Mouse (Mus musculus): ENCODE measurements at regions not wholly inside any gene's neighbourhood (a gene's known extent, or its start where the extent isn't known, plus 50 kb on each side); places are given as distances from the start of the nearest gene placed in this dataset.

GRCm38 (mm10) chr17:10079853-10080650 is 239.6 kb downstream of the Qk start:
- peak; percentile 89 for ATAC-seq (ENCODE audit: insufficient number of reproducible peaks, insufficient read depth, low FRiP score, low read depth)
- Histone ChIP-seq H3K4me3 (ENCODE audit: control insufficient read depth in 1 of 2, insufficient read depth in 1 of 2, low read depth in 1 of 2, low read length in 2 of 2) (no peak overlapping the region), H3K4me2 (ENCODE audit: low read length) (no peak overlapping the region), H3K4me1 (ENCODE audit: control insufficient read depth in 2 of 2, insufficient read depth in 2 of 2, low read length in 2 of 2) (peaks cover 10 to 17% of the 10 kb centered on the region in 2 experiments), H3K9me3 (ENCODE audit: control insufficient read depth, low read length) (no peaks in the 10 kb centered on the region), H3K36me3 (ENCODE audit: control insufficient read depth, insufficient read depth, low read length) (no peaks in the 10 kb centered on the region), H3K9ac (ENCODE audit: low read length) (no peak overlapping the region), H3K27me3 (ENCODE audit: control insufficient read depth, insufficient read depth, low read length) (no peaks in the 10 kb centered on the region), H3K27ac (replicated peaks in 1 of 2; ENCODE audit: control insufficient read depth in 1 of 2, insufficient read depth in 1 of 2, low read depth in 2 of 2, low read length in 2 of 2) (peak overlapping the region in 1 of 2 experiments; percentile 50; a peak in 3 of 4 replicates)
- 46% methylated on average over 15 of the region's 15 CpGs for WGBS

- Histone ChIP-seq H3K36me3 (ENCODE audit: control insufficient read depth, insufficient read depth, low read length) (no peaks in the 10 kb centered on the region), H3K4me1 (ENCODE audit: control insufficient read depth in 2 of 2, insufficient read depth in 2 of 2, low read length in 2 of 2) (peaks cover 10 to 17% of the 10 kb centered on the region in 2 experiments), H3K9ac (ENCODE audit: low read length) (no peak overlapping the region), H3K4me3 (ENCODE audit: control insufficient read depth in 1 of 2, insufficient read depth in 1 of 2, low read depth in 1 of 2, low read length in 2 of 2) (no peak overlapping the region), H3K27ac (replicated peaks in 1 of 2; ENCODE audit: control insufficient read depth in 1 of 2, insufficient read depth in 1 of 2, low read depth in 2 of 2, low read length in 2 of 2) (no peak overlapping the region), H3K4me2 (ENCODE audit: low read length) (no peak overlapping the region), H3K9me3 (ENCODE audit: control insufficient read depth, low read length) (no peaks in the 10 kb centered on the region), H3K27me3 (ENCODE audit: control insufficient read depth, insufficient read depth, low read length) (no peaks in the 10 kb centered on the region)
- 46% methylated on average over 7 of the region's 7 CpGs for WGBS
- no peak for ATAC-seq (ENCODE audit: insufficient number of reproducible peaks, insufficient read depth, low FRiP score, low read depth)
These were observed 240.9 kb downstream of the Qk start for GRCm38 (mm10) chr17:10078536-10079319.

- ATAC-seq (ENCODE audit: insufficient number of reproducible peaks, insufficient read depth, low FRiP score, low read depth): no peak
These were observed 246.4 kb downstream of the Qk start for GRCm38 (mm10) chr17:10073301-10073700.

GRCm38 (mm10) chr17:10069251-10069650 is 250.4 kb downstream of the Qk start:
- Histone ChIP-seq H3K9ac (ENCODE audit: low read length) (no peak overlapping the region), H3K27me3 (ENCODE audit: control insufficient read depth, insufficient read depth, low read length) (no peaks in the 10 kb centered on the region), H3K4me2 (ENCODE audit: low read length) (no peak overlapping the region), H3K27ac (replicated peaks in 1 of 2; ENCODE audit: control insufficient read depth in 1 of 2, insufficient read depth in 1 of 2, low read depth in 2 of 2, low read length in 2 of 2) (no peak overlapping the region), H3K36me3 (ENCODE audit: control insufficient read depth, insufficient read depth, low read length) (no peaks in the 10 kb centered on the region), H3K4me1 (ENCODE audit: control insufficient read depth in 2 of 2, insufficient read depth in 2 of 2, low read length in 2 of 2) (no peaks in the 10 kb centered on the region), H3K9me3 (ENCODE audit: control insufficient read depth, low read length) (no peaks in the 10 kb centered on the region), H3K4me3 (ENCODE audit: control insufficient read depth in 1 of 2, insufficient read depth in 1 of 2, low read depth in 1 of 2, low read length in 2 of 2) (no peak overlapping the region)
- ATAC-seq (ENCODE audit: insufficient number of reproducible peaks, insufficient read depth, low FRiP score, low read depth): no peak
- 72% methylated on average over 3 of the region's 3 CpGs for WGBS

More at GRCm38 (mm10) chr17:10073301-10073700, 246.4 kb downstream of the Qk start:
- Histone ChIP-seq H3K27ac (replicated peaks in 1 of 2; ENCODE audit: control insufficient read depth in 1 of 2, insufficient read depth in 1 of 2, low read depth in 2 of 2, low read length in 2 of 2) (no peak overlapping the region), H3K36me3 (ENCODE audit: control insufficient read depth, insufficient read depth, low read length) (no peaks in the 10 kb centered on the region), H3K27me3 (ENCODE audit: control insufficient read depth, insufficient read depth, low read length) (no peaks in the 10 kb centered on the region), H3K9ac (ENCODE audit: low read length) (no peak overlapping the region), H3K9me3 (ENCODE audit: control insufficient read depth, low read length) (no peaks in the 10 kb centered on the region), H3K4me1 (ENCODE audit: control insufficient read depth in 2 of 2, insufficient read depth in 2 of 2, low read length in 2 of 2) (no peaks in the 10 kb centered on the region), H3K4me3 (ENCODE audit: control insufficient read depth in 1 of 2, insufficient read depth in 1 of 2, low read depth in 1 of 2, low read length in 2 of 2) (no peak overlapping the region), H3K4me2 (ENCODE audit: low read length) (no peak overlapping the region)

GRCm38 (mm10) chr17:10065131-10065530 is 254.5 kb downstream of the Qk start:
- H3K4me2 ChIP-seq (ENCODE audit: low read length): no peak overlapping the region
- H3K4me1 ChIP-seq (ENCODE audit: control insufficient read depth in 2 of 2, insufficient read depth in 2 of 2, low read length in 2 of 2): no peaks in the 10 kb centered on the region
- 71% methylated on average over 3 of the region's 3 CpGs for WGBS
- ATAC-seq (ENCODE audit: insufficient number of reproducible peaks, insufficient read depth, low FRiP score, low read depth): no peak
- no peaks in the 10 kb centered on the region for H3K9me3 ChIP-seq (ENCODE audit: control insufficient read depth, low read length)
- H3K27me3 ChIP-seq (ENCODE audit: control insufficient read depth, insufficient read depth, low read length): no peaks in the 10 kb centered on the region
- H3K36me3 ChIP-seq (ENCODE audit: control insufficient read depth, insufficient read depth, low read length): no peaks in the 10 kb centered on the region
- no peak overlapping the region for H3K9ac ChIP-seq (ENCODE audit: low read length)
- H3K4me3 ChIP-seq (ENCODE audit: control insufficient read depth in 1 of 2, insufficient read depth in 1 of 2, low read depth in 1 of 2, low read length in 2 of 2): no peak overlapping the region
- no peak overlapping the region for H3K27ac ChIP-seq (replicated peaks in 1 of 2; ENCODE audit: control insufficient read depth in 1 of 2, insufficient read depth in 1 of 2, low read depth in 2 of 2, low read length in 2 of 2)

- whole genome bisulfite sequencing: 84% methylated on average over 8 of the region's 8 CpGs
- H3K9ac ChIP-seq (ENCODE audit: low read length): no peak overlapping the region
- H3K4me3 ChIP-seq (ENCODE audit: control insufficient read depth in 1 of 2, insufficient read depth in 1 of 2, low read depth in 1 of 2, low read length in 2 of 2): no peak overlapping the region
- no peaks in the 10 kb centered on the region for H3K36me3 ChIP-seq (ENCODE audit: control insufficient read depth, insufficient read depth, low read length)
- no peak overlapping the region for H3K27ac ChIP-seq (replicated peaks in 1 of 2; ENCODE audit: control insufficient read depth in 1 of 2, insufficient read depth in 1 of 2, low read depth in 2 of 2, low read length in 2 of 2)
- H3K9me3 ChIP-seq (ENCODE audit: control insufficient read depth, low read length): no peaks in the 10 kb centered on the region
- ATAC-seq (ENCODE audit: insufficient number of reproducible peaks, insufficient read depth, low FRiP score, low read depth): no peak
- H3K27me3 ChIP-seq (ENCODE audit: control insufficient read depth, insufficient read depth, low read length): no peaks in the 10 kb centered on the region
- no peaks in the 10 kb centered on the region for H3K4me1 ChIP-seq (ENCODE audit: control insufficient read depth in 2 of 2, insufficient read depth in 2 of 2, low read length in 2 of 2)
- H3K4me2 ChIP-seq (ENCODE audit: low read length): no peak overlapping the region
These were observed 257.0 kb downstream of the Qk start for GRCm38 (mm10) chr17:10062546-10063100.

- no peak for ATAC-seq (ENCODE audit: insufficient number of reproducible peaks, insufficient read depth, low FRiP score, low read depth)
- WGBS: 71% methylated on average over 1 of the region's 1 CpGs
- Histone ChIP-seq H3K9me3 (ENCODE audit: control insufficient read depth, low read length) (no peaks in the 10 kb centered on the region), H3K36me3 (ENCODE audit: control insufficient read depth, insufficient read depth, low read length) (no peaks in the 10 kb centered on the region), H3K27me3 (ENCODE audit: control insufficient read depth, insufficient read depth, low read length) (no peaks in the 10 kb centered on the region), H3K9ac (ENCODE audit: low read length) (no peak overlapping the region), H3K4me2 (ENCODE audit: low read length) (no peak overlapping the region), H3K4me1 (ENCODE audit: control insufficient read depth in 2 of 2, insufficient read depth in 2 of 2, low read length in 2 of 2) (peaks cover 0 to 7% of the 10 kb centered on the region in 2 experiments; a peak in 1 of 4 replicates), H3K27ac (replicated peaks in 1 of 2; ENCODE audit: control insufficient read depth in 1 of 2, insufficient read depth in 1 of 2, low read depth in 2 of 2, low read length in 2 of 2) (no peak overlapping the region), H3K4me3 (ENCODE audit: control insufficient read depth in 1 of 2, insufficient read depth in 1 of 2, low read depth in 1 of 2, low read length in 2 of 2) (no peak overlapping the region)
These were observed 261.9 kb downstream of the Qk start for GRCm38 (mm10) chr17:10057736-10058135.

Measured in heart, embryonic 14.5 days (tissue).